Mouse (Mus musculus) gastrocnemius, adult 18-20 months (tissue): ENCODE data around the gene Mcu. TPM values are rescaled to one million over a fixed set of nuclear protein-coding genes. Genes with fewer than 3 reads are reported as not detected.

Experiments used
- DNase-seq: peaks from one replicate; pipeline ENCODE4 v3.0.0; 2021; ENCODE audit warnings: low spot score
- total RNA-seq, 2 experiments: library from RNA; stranded (reverse); gene quantifications; 2 replicates each; pipeline ENCODE4 v1.2.3; 2021

Mcu gene
- total RNA-seq, 2 experiments from 2014 or later, result 39.8 to 44.3 TPM

DNA sequence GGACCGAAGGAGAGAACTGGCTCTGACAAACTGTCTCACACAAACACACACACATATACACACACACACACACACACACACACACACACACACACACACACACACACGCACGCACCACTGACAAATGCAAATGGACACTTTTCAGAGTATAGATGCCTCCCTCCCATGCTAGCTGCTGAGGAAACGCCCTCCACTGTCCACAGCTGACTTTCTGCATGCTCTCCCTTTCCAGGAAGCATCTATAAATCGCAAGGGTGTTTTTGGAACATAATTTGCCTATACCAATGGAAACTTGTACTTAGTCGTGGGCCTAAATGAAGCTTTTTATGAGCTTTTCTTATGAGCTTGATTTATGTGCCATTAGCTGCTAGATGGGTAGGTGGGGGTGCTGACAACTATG, 46.1 kb downstream of the Mcu start:
- DNase-seq, result no peak

DNA sequence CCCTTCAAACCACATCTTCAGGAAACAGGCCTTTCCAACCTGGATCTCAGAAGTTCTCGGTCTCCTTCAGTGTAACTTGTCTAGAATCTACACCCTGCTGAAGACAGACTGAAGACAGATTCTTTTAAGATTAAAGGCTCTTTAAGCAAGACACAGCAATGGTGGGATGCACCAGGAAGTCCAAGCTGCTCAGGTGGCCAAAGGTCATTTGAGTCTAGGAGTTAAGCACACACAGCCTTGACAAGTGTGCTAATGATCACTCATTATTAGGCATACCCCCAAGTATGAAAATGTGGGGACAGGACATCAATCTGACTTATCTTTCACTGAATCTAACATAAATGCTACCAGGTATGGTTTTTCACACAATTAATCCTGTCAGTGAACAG, 47.0 kb downstream of the Mcu start:
- no peak for DNase-seq

DNA sequence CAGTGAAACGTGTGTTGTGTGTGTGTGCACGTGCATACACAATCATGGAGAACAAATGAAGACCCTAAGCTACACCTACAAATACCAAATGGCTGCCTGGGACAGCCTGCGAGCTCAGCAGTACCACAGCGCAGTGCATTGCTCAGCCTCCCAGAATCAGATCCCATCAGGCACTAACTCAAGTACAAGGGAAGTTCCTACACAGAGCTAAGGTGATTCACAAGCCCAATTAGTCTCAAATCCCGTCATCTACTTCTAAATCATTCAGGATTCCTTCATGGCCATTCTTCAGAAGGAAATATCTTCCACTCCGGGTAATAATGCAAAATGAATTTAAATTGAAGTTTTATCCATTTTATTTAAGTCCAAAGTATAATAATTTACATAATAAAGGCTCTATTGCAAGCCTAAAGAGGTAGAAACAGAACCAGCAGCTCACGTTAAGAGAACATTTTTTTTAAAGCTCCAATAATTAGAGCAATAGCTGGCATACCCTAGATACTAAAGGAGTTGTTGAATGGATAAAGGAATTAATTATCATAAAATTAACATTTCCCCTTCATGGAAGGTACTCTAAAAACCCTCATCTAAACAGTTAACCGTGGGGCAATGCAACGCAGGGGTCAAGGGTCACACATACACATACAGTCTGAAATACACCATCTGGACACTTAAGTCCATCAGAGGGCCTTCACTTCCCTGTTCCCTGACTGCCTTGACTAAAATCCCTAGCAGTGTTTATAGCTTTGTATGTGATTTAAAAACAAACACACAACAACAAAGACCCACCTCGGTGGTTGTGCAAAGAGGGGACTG, 47.6 kb downstream of the Mcu start:
- DNase-seq, result no peak

DNA sequence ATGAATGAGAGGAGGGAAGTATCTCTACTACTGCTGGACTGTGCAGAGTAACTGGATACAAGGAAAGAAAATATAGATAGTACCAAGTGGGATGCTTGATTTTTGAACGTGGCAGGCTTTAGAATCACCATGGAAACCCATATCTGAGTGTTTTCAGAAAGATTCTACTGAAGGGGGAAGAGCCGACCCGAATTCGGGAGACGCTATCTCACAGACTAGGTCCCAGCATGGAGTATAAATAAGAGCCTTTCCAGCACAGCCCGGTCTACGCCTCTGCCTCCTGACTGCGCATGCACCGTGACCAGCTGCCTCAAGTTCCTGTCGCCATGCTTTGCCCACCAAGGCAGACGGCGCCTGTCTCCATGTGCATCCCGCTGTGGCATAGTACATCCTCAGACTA, 49.5 kb downstream of the Mcu start:
- DNase-seq, result no peak

DNA sequence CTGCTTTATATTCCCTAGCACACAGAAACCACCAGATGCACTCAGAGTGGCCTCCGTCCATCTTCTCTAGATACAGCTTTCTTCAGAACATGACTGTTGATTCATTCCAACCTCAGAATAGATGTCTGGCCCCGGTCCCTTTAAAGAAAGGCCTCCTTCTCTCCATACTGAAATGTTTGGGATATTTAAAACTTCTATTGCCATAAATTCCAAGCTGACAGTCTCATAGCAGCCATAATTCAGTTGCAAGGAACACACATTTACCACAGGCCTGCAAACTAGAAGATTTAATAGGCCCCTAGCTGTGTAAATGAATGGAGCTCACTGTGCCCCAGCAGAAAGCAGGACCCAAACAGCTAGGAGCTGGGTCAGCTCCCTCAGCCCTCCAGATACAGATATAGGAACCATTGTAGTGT, 50.5 kb downstream of the Mcu start:
- no peak for DNase-seq

DNA sequence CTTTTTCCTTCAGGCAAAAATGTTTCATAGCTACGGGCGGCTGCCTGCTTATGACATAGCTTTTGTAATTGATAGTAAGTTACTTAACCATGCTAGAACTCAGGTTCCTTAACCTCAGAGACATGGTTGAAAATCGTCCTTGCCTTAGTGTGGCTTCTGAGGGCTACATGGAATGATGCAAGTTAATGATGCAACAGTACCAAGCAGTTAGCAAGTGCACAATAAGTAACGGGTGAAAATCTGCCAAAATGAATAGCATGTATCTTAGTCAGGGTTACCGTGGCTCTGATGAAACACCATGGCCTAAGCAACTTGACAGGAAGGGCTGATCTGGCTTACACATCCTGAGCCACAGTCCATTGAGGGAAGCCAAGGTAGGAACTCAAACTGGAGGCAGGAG, 51.9 kb downstream of the Mcu start:
- DNase-seq, result no peak

DNA sequence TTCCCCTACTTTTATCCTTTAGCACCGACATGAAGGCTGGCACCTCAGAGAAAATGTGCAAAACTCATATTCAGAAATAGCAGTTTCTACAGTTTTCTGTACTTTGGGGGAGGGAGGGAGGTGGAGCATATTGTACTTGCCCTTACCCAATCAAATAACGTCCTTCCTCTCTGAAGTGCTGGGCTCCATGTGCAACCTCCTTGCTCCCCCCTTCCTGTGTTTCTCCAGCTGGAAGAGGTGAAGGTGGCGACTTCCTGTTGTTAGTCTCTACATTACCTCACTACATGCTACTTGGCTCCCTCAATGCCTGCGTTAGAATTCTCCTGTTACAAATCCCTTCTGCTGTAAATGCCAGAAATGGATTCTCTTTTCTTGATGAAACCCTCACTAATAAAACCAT, 54.0 kb downstream of the Mcu start:
- DNase-seq, result no peak

DNA sequence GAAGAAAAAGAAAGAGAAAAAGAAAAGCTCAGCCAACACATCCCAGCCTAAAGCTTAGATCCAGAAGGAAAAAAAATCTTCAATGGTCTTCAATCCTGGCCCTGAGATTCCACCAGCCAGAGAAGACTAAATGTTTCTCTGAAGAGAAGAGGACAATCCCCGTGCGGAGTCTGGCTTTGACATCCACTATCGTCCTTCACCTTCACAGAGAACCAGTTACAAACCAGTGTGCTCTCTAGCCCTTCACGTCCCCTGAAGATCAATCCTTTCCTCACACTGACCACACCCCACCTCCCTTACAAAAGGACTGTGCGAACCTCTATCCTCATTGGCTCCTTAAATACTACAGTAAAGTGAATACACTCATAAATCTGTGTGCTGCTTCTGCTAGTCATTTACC, 56.4 kb downstream of the Mcu start:
- DNase-seq, result no peak

DNA sequence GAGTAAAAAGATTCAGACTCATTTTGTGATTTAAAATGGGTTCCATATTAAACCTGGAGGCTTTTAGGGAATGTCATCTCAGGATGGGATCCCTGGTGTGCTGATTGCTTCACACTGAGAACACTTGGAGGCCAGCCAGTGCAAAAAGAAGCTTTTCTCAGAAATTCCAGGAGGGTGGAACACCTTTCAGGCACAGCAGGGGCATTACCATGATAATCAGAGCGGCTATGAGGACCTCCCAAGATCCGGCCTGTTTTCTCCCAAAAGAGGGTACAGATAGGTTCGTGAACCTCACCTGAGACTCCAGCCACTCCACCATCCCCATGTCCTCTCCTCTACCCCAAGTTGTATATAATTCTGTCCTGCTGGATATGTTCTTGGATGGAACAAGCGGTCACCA, 57.9 kb downstream of the Mcu start:
- no peak for DNase-seq

DNA sequence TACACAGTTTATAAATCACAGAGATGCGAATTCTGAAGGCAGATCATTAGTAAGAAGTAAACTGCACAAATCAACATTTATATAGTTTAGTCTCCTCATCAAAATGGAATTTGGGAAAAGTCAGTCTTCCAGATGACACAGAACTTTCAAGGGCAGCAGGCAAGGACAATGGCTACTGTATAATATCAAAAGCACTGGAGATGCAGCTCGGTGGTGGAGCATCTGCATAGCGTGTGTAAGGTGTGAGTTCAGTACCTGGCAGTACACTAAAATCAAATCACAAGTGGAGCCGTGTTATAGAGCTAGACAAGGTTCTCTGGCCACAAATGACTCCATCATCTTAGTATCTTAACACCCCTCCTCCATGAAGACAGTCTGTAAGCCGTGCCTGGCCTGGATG, 58.3 kb downstream of the Mcu start:
- DNase-seq, result no peak

DNA sequence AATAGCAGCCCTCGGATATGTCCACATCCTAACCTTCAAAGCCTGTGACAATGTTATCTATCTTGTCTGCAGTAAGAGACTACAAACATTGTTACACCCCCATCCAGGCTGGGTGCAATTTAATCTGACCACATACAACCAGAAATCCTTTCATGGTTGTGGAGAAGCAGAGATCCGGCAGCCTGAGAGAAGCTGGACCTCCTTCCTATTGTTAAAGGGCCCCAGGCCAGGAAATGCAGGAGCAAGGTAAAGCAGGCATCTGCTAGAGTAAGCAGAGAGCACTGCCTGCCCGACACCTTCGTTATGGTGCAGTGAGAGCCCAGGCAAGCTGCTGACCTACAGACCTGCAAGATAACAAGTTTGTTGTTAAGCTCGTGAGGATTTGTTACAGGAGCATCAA, 60.0 kb downstream of the Mcu start:
- no peak for DNase-seq

DNA sequence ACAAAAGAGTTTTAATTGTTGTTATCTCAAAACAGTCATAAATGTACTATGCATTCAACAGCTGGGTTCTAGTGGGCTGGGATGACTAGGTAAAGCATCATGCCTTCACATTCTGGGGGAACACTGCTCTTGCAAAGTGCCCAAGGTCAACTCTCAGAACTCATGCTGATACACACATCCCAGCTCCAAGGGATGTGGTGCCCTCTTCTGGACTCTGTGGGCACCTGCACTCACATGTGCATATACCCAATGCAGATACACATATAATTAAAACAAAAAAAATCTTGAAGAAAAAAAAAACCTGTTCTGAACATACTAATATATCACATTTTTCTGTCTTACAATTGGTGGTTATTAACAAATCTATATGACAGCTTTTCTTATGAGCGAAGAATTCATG, 62.2 kb downstream of the Mcu start:
- DNase-seq, result no peak

DNA sequence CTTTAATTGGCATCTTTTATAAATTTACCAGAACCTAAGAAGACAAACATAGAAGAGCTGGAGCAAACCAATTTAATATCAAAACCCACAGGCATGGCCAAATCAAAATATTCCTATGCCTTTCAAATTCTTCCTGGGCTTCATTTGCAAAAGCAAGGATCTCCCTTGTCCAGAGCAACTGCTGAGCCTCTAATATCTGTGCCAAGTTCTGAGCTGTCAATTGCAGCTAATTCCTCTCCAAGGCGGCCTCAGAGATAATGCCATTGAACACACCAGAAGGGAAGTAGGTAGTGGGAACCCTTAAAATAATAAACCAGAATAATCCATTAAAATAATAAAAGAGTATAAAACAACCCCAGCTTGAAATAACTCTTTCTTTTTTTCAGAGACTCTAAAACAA, 64.0 kb downstream of the Mcu start:
- DNase-seq, result no peak

DNA sequence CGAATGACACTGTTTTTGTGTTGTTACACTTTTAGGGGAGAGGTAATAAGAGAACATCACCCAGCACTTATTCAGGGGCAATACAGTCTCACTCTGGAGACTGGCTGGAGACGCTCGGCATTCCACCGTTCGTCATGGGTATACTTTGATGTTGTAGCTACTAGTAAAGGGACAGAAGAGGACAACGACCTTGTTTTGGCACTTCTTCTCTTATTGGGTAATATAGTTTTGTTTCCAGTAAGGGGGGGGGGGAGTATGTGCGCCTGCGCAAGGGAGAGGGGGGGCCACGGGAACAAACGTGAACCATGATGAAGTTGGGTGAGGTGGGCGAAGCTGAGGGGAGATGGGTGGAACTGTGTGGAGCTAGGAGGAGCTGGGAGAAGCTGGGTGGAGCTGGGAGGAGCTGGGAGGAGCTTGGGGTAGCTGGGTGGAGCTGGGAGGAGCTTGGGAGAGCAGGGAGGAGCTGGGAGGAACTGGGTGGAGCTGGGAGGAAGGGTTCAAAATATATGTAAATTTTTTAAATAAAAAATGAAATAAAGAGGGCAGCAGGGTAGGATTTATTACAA, 67.6 kb downstream of the Mcu start:
- no peak for DNase-seq

DNA sequence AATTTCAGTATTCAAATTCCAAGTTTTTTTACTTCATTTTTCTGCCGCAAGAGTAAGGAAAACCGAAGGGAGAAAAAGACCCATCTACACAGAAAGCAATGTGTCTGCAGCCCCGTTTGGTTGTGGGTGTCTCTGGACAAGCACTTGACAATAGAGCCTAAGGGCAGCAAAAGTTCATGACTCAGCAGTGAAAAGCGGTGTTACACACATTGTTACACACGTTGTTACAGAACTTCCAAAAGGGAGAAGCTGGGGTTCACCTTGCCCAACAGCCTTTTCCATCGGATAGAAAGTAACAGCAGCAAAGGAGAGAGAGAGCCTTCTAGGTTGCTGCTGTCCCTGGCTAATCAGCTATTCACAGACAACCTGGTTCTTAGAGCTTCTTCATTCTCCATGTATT, 68.3 kb downstream of the Mcu start:
- no peak for DNase-seq

DNA sequence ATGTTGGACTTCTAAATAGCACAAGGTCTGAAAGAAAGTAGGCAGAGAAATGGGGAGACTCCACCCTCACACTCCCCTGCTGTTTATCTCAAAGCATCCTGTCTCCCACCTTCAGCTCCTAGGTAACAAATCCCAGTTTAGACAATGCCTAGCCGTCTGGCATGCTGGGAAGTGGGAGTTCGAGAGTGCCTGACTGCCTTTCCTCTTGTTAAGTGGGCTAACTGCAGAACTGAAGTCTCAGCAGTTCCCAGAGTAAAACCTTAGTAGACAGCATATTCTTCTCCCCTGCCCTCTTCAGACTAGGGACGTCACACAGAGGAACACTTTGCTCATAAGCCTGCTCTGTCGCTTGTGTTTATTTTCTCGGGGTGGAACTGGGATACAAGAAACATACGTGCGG, 69.1 kb downstream of the Mcu start:
- DNase-seq, result no peak

DNA sequence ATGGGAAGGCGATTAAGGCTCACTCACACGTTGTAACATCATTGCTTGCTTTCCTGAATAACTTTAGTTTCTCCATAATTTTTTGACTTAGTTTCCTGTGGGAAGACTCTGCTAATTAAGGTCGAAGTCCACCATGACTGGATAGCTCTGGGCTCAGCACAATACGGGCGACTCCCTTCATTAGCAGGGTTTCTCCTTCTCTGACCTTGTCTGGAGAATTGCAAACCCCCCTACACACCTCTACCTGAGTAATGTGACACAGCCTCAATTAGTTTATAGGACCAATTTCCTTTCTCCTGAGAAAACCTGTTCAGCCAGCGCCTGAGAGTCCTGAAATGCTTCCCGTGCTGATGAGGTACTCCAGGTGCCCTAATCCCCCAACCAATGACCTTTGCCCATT, 71.3 kb downstream of the Mcu start:
- DNase-seq, result no peak

DNA sequence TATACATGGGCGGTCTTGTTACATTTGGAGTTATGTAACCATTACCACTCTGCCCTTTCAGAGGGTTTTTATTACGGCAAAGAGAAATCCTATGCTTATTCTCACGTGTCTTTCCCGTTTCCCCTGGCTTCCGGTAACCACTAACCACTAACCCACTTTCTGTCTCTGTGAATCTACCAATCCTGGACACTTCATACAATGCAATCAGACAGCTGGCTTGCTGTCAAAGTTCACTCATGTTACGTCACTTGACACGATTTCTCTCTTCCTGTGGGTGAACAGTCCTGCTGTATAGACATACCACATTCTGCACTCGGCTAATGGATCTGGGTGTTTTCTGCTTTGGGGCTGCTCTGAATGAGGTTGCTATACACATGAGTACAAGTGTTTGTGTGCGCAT, 73.1 kb downstream of the Mcu start:
- no peak for DNase-seq

DNA sequence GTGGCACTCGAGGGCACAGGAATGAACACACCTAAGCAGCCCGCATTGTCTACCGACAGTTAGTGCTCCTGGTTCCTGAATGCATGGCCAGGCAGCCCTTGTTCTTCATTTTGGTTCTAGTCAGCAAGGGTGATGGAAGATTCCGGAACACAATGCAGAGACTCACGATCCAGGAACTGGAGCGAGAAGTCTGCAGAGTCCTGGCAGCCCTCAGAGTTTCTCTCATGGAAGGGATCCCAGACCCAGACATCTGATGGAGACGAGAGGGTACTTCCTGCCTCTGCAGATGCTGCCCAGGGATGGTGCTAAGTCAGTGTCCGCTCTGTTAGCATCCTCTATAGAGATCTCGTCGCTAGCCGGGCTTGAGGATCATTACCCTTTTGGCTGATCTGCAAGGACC, 75.0 kb downstream of the Mcu start:
- DNase-seq, result no peak

DNA sequence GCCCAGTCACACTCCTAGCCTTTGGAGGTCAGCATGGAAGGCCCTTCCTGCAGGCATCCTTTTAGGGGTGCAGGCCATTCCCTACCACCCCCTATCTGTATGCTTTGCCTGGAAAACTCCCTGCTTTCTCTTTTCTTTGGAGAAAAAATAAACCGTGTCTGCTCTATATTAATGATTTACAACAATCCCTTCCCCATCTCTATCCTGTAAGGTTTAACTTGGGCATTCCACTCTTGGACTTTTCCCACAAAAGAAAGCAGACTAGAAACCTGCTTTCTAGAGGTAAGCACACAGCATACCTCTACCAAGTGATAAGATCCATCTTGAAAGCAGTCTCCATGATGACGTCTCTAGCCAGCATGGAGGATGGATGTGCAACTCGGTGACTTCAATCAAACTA, 75.9 kb downstream of the Mcu start:
- no peak for DNase-seq

DNA sequence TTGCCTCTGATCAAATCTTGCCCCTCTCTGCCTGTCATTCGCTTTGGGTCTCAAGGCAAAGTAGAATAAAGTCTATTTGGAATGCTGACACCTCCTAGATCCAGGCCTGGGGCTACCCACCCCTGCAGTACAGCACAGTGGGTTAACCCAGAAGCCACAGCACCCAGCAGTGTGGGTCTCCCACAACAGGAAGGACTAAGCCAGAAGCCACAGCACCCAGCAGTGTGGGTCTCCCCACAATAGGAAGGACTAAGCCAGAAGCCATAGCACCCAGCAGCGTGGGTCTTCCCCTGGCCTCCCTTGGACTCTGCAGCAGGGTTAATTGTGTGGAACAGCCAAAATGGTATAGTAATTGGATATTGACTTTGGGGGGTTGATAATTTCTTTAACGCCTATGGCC, 76.4 kb downstream of the Mcu start:
- no peak for DNase-seq

DNA sequence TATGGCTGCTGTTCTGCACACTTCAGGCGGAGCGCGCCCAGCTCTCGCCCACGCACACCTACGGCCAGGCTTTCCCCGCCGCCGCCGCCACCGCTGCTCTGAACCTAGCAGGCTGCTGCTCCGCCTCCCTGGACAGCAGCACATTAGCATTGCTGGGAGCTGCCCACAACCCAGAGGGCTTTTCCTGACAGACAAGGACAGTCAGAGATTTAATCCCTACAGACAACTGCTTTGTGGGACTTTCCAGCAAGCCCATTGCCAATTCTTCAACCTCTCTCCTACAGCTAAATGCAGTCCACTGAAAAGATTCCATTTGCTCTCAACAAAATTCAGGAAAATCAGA, 77.0 kb downstream of the Mcu start:
- DNase-seq, result peak; percentile 42

DNA sequence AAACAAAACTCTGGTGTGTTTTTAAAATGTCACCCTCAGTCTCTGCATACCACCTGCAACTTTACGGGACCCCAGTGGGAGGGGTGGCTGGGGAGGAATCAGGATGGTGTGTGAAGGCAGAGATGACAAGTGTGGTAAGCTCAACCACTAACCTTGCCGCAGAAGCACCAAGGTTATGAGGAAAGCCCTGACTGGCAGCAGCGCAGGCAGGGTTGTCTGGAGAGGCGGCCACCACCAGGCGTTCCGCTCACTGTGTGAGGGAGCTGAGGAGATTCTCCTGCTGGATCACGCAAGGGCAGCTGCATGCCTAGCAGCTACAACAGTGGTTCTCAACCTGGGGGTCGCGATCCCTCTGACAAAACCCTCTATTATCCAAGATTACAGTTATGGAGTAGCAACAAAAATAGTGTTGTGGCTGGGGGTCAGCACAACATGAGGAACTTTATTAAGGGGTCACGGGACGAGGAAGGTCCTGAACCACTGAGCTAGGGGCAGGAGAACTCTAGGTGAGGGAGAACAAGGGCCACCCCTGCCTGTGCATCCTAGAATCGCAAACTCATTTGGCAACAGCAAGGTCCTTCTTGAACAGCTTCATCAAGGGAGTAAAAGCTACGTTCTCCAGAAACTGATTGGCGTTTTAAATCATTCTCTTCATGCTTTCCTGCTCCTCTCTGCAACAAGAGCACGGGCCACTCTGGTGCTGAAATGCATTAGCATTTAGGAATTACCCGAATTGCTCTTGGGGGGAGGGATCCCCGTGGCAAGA, 77.5 kb downstream of the Mcu start:
- DNase-seq, result no peak
